10 mouse cellular contexts compared by ENCODE assay signal in the genomic region with DNA sequence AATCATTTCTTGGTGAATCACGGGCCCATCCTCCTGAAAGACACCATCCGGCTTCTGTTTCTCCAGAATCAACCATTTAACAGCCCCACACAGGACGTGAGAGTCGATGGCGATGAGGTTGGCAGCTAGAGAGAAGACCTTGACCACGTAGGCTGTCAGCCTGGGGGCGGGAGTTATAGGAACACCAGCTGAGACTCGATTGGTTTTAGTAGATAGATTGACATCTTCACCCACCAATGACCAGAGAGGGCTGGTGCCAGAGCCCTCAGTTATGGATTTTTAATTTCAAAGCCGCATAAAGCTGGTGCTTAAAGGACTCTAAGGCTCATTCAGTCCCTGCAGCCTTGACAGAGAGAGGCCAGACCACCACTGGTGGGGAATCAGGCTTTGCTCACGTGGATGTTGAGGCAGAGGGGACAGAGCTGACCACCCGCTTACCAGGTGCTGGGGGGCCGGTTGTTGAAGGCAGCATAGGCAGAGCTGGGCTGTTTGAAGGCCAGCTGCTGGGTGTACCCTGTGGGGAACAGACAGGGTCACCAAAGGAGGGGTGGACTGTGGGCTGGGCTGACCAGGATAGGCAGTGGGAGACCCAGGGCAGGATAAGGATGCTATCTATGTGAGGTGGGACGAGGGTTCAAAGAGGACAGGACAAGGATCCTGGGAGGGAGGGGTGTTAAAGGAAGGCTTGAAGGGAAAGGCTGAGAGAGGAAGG. TPM values are rescaled to one million over a fixed set of nuclear protein-coding genes. Genes with fewer than 3 reads are reported as not detected.
DNase-seq lines count a peak whose midpoint lies in the region; ATAC-seq lines count a peak whose summit lies in the region.
"Had no signal": no experiment of that assay in that cellular context is flagged by ENCODE, and none has a peak within 500 bp of the region (broad histone marks: within the 10 kb centered on the region; RNA-seq: fewer than 3 reads in every experiment).

No protein-coding gene starts in this region.

- H3K9ac ChIP-seq in liver, embryonic 12.5 days, result no peak overlapping the region
- H3K9ac ChIP-seq in intestine, embryonic 14.5 days (ENCODE audit: low read length), result no peak overlapping the region
- H3K9ac ChIP-seq: liver, embryonic 13.5 days had no signal

- H3K36me3 ChIP-seq in liver, embryonic 12.5 days, result peaks cover 27% of the 10 kb centered on the region; the same call in 1 of the 2 replicates
- H3K36me3 ChIP-seq in intestine, embryonic 14.5 days (ENCODE audit: control insufficient read depth, insufficient read depth, low read length), result no peaks in the 10 kb centered on the region

- no peak overlapping the region for H3K27ac ChIP-seq in liver, embryonic 12.5 days
- H3K27ac ChIP-seq in intestine, embryonic 14.5 days (ENCODE audit: low read depth), result no peak overlapping the region
- H3K27ac ChIP-seq: liver, embryonic 13.5 days had no signal

- peaks cover 8% of the 10 kb centered on the region; the same call in 1 of the 2 replicates for H3K4me1 ChIP-seq in liver, embryonic 12.5 days
- H3K4me1 ChIP-seq in intestine, embryonic 14.5 days (replicated peaks; ENCODE audit: control insufficient read depth, insufficient read depth, low read length), result no peaks in the 10 kb centered on the region

- no peak for ATAC-seq in liver, embryonic 12.5 days
- no peak; the same call in 1 of the 2 replicates for ATAC-seq in intestine, embryonic 14.5 days (replicated peaks; ENCODE audit: low FRiP score, low TSS enrichment, low read depth)

- DNase-seq in liver, result peak; percentile 24
- DNase-seq in c-Kit-positive CD71-positive TER-119-negative erythroid progenitor cells, embryonic 14.5 days (ENCODE audit: low read depth), result peak; percentile 25
- peak; percentile 66 for DNase-seq in intestine, embryonic 14.5 days (ENCODE audit: low spot score)
- DNase-seq in retina, postnatal 7 days (ENCODE audit: low read depth, low spot score), result peak; percentile 72
- no peak for DNase-seq in adrenal gland, adult 2 months
- DNase-seq in testis, postnatal 14 days (ENCODE audit: low spot score), result no peak
- no peak for DNase-seq in heart, postnatal 25 days (ENCODE audit: low spot score)
- DNase-seq: gastrocnemius, postnatal 36 days; liver, embryonic 13.5 days had no signal

- no peaks in the 10 kb centered on the region for H3K9me3 ChIP-seq in liver, embryonic 12.5 days (replicated peaks)
- H3K9me3 ChIP-seq in intestine, embryonic 14.5 days (ENCODE audit: control insufficient read depth, low read length), result no peaks in the 10 kb centered on the region
- H3K9me3 ChIP-seq: liver, embryonic 13.5 days had no signal

- intact Hi-C loops in heart, postnatal 25 days (cut with DNase I), result no loop called here

- peaks cover 10% of the 10 kb centered on the region for H3K27me3 ChIP-seq in liver, embryonic 12.5 days (replicated peaks)
- no peaks in the 10 kb centered on the region for H3K27me3 ChIP-seq in intestine, embryonic 14.5 days (replicated peaks; ENCODE audit: control insufficient read depth, insufficient read depth, low read length)
- H3K27me3 ChIP-seq: liver, embryonic 13.5 days had no signal

- no peak overlapping the region for H3K4me3 ChIP-seq in liver, embryonic 12.5 days
- no peak overlapping the region for H3K4me3 ChIP-seq in intestine, embryonic 14.5 days (ENCODE audit: low read depth, low read length)
- H3K4me3 ChIP-seq: liver, embryonic 13.5 days had no signal

- no peak overlapping the region for H3K4me2 ChIP-seq in liver, embryonic 12.5 days
- H3K4me2 ChIP-seq in intestine, embryonic 14.5 days (ENCODE audit: low read length), result no peak overlapping the region
- H3K4me2 ChIP-seq: liver, embryonic 13.5 days had no signal

- whole genome bisulfite sequencing in liver, embryonic 12.5 days (ENCODE audit: insufficient replicate concordance), result 31% methylated on average over 13 of the region's 13 CpGs
- 38% methylated on average over 13 of the region's 13 CpGs for WGBS in intestine, embryonic 14.5 days

RNA-seq across cellular contexts. Expression of a gene that starts 13.1 kb away (rescaled TPM):
- 95.1 and 100 TPM in 2 replicates for polyA plus RNA-seq in liver, embryonic 12.5 days (2016; fragmentation: Nextera tagmentation; extraction: Ambion mirVana)
- polyA plus RNA-seq in intestine, embryonic 14.5 days (2014; fragmentation: Nextera tagmentation; extraction: Ambion mirVana), result 0.66 and 0.70 TPM in 2 replicates
- total RNA-seq in adrenal gland, adult 2 months (2021), result 1,000 to 10,000 TPM in 1 of 2 experiments, 100 to 1,000 TPM in 1; 382 to 3,178 TPM
- 222 and 767 TPM in 2 replicates for polyA plus RNA-seq in adrenal gland, adult 2 months (2012; rRNA removed)
- total RNA-seq in heart, postnatal 25 days (2021), result 10 to 100 TPM; 47.1 to 80.7 TPM

RNA-seq across cellular contexts. Expression of a gene that starts 20.9 kb away (rescaled TPM):
- polyA plus RNA-seq in liver, embryonic 12.5 days (2016; fragmentation: Nextera tagmentation; extraction: Ambion mirVana), result 1.6 and 1.7 TPM in 2 replicates
- polyA plus RNA-seq in intestine, embryonic 14.5 days (2014; fragmentation: Nextera tagmentation; extraction: Ambion mirVana), result 0.19 TPM in 1 of 2 replicates, not detected in the other
- total RNA-seq in adrenal gland, adult 2 months (2021), result under 1 TPM in 1 of 2 experiments, not detected in 1; 0.21 TPM
- 0.26 and 0.44 TPM in 2 replicates for polyA plus RNA-seq in adrenal gland, adult 2 months (2012; rRNA removed)
- not detected for total RNA-seq in heart, postnatal 25 days (2021)

RNA-seq across cellular contexts. Expression of a gene that starts 33.4 kb away (rescaled TPM):
- polyA plus RNA-seq in liver, embryonic 12.5 days (2016; fragmentation: Nextera tagmentation; extraction: Ambion mirVana), result 18.2 and 18.4 TPM in 2 replicates
- polyA plus RNA-seq in intestine, embryonic 14.5 days (2014; fragmentation: Nextera tagmentation; extraction: Ambion mirVana), result 34.1 and 37.1 TPM in 2 replicates
- 10 to 100 TPM; 85.1 to 89.5 TPM for total RNA-seq in adrenal gland, adult 2 months (2021)
- polyA plus RNA-seq in adrenal gland, adult 2 months (2012; rRNA removed), result 79.7 and 82.5 TPM in 2 replicates
- 10 to 100 TPM; 26.1 to 29.5 TPM for total RNA-seq in heart, postnatal 25 days (2021)

RNA-seq across cellular contexts. Expression of a gene that starts 34.4 kb away (rescaled TPM):
- 14.7 and 15.3 TPM in 2 replicates for polyA plus RNA-seq in liver, embryonic 12.5 days (2016; fragmentation: Nextera tagmentation; extraction: Ambion mirVana)
- polyA plus RNA-seq in intestine, embryonic 14.5 days (2014; fragmentation: Nextera tagmentation; extraction: Ambion mirVana), result 40.5 and 41.6 TPM in 2 replicates
- total RNA-seq in adrenal gland, adult 2 months (2021), result 10 to 100 TPM; 44.5 to 51.5 TPM
- 25.2 and 28.2 TPM in 2 replicates for polyA plus RNA-seq in adrenal gland, adult 2 months (2012; rRNA removed)
- total RNA-seq in heart, postnatal 25 days (2021), result 100 to 1,000 TPM in 1 of 2 experiments, 10 to 100 TPM in 1; 90.6 to 107 TPM

Comparison
In these comparisons a context has a peak if more than half of its experiments do, and no peak if none do; other contexts are left out.
1. DNase-seq: peak in liver (single experiment), c-Kit-positive CD71-positive TER-119-negative erythroid progenitor cells, embryonic 14.5 days (single experiment), intestine, embryonic 14.5 days (single experiment) and retina, postnatal 7 days (single experiment); none in adrenal gland, adult 2 months (single experiment), testis, postnatal 14 days (single experiment) and heart, postnatal 25 days (single experiment).
2. RNA of a gene that starts 13.1 kb away (polyA plus RNA-seq): 222 to 767 TPM in adrenal gland, adult 2 months and 95.1 to 100 TPM in liver, embryonic 12.5 days; 0.66 to 0.70 TPM in intestine, embryonic 14.5 days; every median in the first group is over 10 times any median in the second.